Mouse (Mus musculus): ENCODE results near the gene Abhd12b.
A peak's percentile ranks its signal among the peaks of the same experiment; 100 is the strongest.
"Not testable (repeated sequence)": the region's sequence is repeated elsewhere in the genome, so short reads cannot be mapped to it uniquely, and the experiment has no call there.

Abhd12b gene

GRCm38 (mm10) chr12:70139871-70140270 is 14.1 kb upstream of the Abhd12b start:
- DNase-seq, result no peak

GRCm38 (mm10) chr12:70140542-70140941 is 13.4 kb upstream of the Abhd12b start:
- DNase-seq, result no peak

GRCm38 (mm10) chr12:70140993-70141576 is 12.9 kb upstream of the Abhd12b start:
- no peak for DNase-seq

- not testable (repeated sequence) for DNase-seq
Measured at GRCm38 (mm10) chr12:70144106-70144587, 9.8 kb upstream of the Abhd12b start.

- peak; percentile 32 for DNase-seq
Measured at GRCm38 (mm10) chr12:70144637-70145448, 9.1 kb upstream of the Abhd12b start.

GRCm38 (mm10) chr12:70145586-70145985 is 8.4 kb upstream of the Abhd12b start:
- no peak for DNase-seq

- DNase-seq, result no peak
Measured at GRCm38 (mm10) chr12:70147986-70148630, 5.8 kb upstream of the Abhd12b start.

- no peak for DNase-seq
Measured at GRCm38 (mm10) chr12:70148631-70149265, 5.2 kb upstream of the Abhd12b start.

- DNase-seq, result no peak
Measured at GRCm38 (mm10) chr12:70156222-70156621, 2.3 kb downstream of the Abhd12b start.

GRCm38 (mm10) chr12:70157292-70158066 is 3.5 kb downstream of the Abhd12b start:
- no peak for DNase-seq

GRCm38 (mm10) chr12:70161057-70161456 is 7.1 kb downstream of the Abhd12b start:
- no peak for DNase-seq

GRCm38 (mm10) chr12:70164741-70165140 is 10.8 kb downstream of the Abhd12b start:
- DNase-seq, result no peak

GRCm38 (mm10) chr12:70167950-70168349 is 14.0 kb downstream of the Abhd12b start:
- DNase-seq, result no peak

GRCm38 (mm10) chr12:70169969-70170368 is 16.0 kb downstream of the Abhd12b start:
- no peak for DNase-seq

- DNase-seq, result not testable (repeated sequence)
Measured at GRCm38 (mm10) chr12:70183507-70183906, 29.6 kb downstream of the Abhd12b start.

GRCm38 (mm10) chr12:70184173-70184783 is 30.3 kb downstream of the Abhd12b start:
- DNase-seq, result peak; percentile 6

- no peak for DNase-seq
Measured at GRCm38 (mm10) chr12:70192267-70192727, 38.4 kb downstream of the Abhd12b start.

- no peak for DNase-seq
Measured at GRCm38 (mm10) chr12:70195426-70195825, 41.5 kb downstream of the Abhd12b start.

- no peak for DNase-seq
Measured at GRCm38 (mm10) chr12:70196341-70196740, 42.4 kb downstream of the Abhd12b start.

- no peak for DNase-seq
Measured at GRCm38 (mm10) chr12:70201926-70202529, 48.1 kb downstream of the Abhd12b start.

- no peak for DNase-seq
Measured at GRCm38 (mm10) chr12:70204433-70204832, 50.5 kb downstream of the Abhd12b start.

All from cerebellum, adult 11 months (tissue).